9 mouse cellular contexts compared by ENCODE assay signal in the genomic region with DNA sequence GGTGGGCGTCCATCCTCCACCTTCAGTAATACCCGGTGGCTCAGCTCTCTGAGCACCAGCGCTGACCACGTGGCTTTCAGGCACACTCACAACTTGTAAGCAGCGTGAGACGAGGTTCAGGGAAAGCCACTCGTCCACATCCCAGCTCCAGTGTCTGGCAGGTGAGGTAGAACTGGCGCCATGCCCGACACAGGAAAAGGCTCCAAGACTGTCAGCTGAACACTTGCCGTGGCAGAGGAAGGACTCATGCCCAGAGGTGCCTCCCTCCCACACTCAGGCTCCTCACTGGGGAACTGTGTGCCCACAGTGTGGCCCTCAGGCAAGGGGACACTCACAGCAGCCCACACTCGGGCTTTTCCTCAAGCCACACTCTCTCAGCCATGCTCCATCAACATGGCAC. TPM values are rescaled to one million over a fixed set of nuclear protein-coding genes. Genes with fewer than 3 reads are reported as not detected.
DNase-seq lines count a peak whose midpoint lies in the region; ATAC-seq and TF ChIP-seq lines count a peak whose summit lies in the region.
"Had no signal": no experiment of that assay in that cellular context is flagged by ENCODE, and none has a peak within 500 bp of the region (broad histone marks: within the 10 kb centered on the region; RNA-seq: fewer than 3 reads in every experiment).

No protein-coding gene starts in this region.

- H3K27me3 ChIP-seq in embryonic facial prominence, embryonic 10.5 days (replicated peaks; ENCODE audit: low read depth, poor library complexity, severe bottlenecking): no peaks in the 10 kb centered on the region
- no peaks in the 10 kb centered on the region for H3K27me3 ChIP-seq in intestine, embryonic 15.5 days (replicated peaks)
- no peaks in the 10 kb centered on the region for H3K27me3 ChIP-seq in lung, embryonic 16.5 days (ENCODE audit: control insufficient read depth, insufficient read depth, low read depth, low read length)
- no peaks in the 10 kb centered on the region for H3K27me3 ChIP-seq in thymus, adult 2 months (ENCODE audit: control insufficient read depth, insufficient read depth, low read length)

- H3K4me1 ChIP-seq in embryonic facial prominence, embryonic 10.5 days: peaks cover 73% of the 10 kb centered on the region
- peaks cover 91% of the 10 kb centered on the region for H3K4me1 ChIP-seq in intestine, embryonic 15.5 days (replicated peaks)
- H3K4me1 ChIP-seq in lung, embryonic 16.5 days (replicated peaks; ENCODE audit: control insufficient read depth, insufficient read depth, low read length): peaks cover 96% of the 10 kb centered on the region
- peaks cover 42% of the 10 kb centered on the region for H3K4me1 ChIP-seq in thymus, adult 2 months (replicated peaks; ENCODE audit: control insufficient read depth, insufficient read depth, low read length)

- peaks cover 91% of the 10 kb centered on the region for H3K36me3 ChIP-seq in embryonic facial prominence, embryonic 10.5 days (replicated peaks)
- H3K36me3 ChIP-seq in intestine, embryonic 15.5 days: peaks cover 8% of the 10 kb centered on the region
- H3K36me3 ChIP-seq in lung, embryonic 16.5 days (ENCODE audit: control insufficient read depth, insufficient read depth, low read length): peaks cover 26% of the 10 kb centered on the region
- peaks cover 8% of the 10 kb centered on the region; the same call in 1 of the 2 replicates for H3K36me3 ChIP-seq in thymus, adult 2 months (ENCODE audit: control insufficient read depth, insufficient read depth, low read length)

- no peak for TF ChIP-seq CTCF in thymus, adult 2 months (IDR thresholded peaks at IDR 0.05; ENCODE audit: borderline replicate concordance, control insufficient read depth, extremely low read depth, insufficient read depth, low read length, poor library complexity)

- peak; percentile 38 to 50 for DNase-seq in cerebellum, postnatal 14 days
- no peak for DNase-seq in cerebellum, adult 8-10 months
- DNase-seq in embryonic facial prominence, embryonic 10.5 days (ENCODE audit: low spot score): no peak
- DNase-seq in spleen, postnatal 36 days (ENCODE audit: low spot score in 2 of 2): no peak
- DNase-seq in retina, postnatal 1 day: no peak
- DNase-seq in thymus, adult 2 months: no peak

- no peaks in the 10 kb centered on the region for H3K9me3 ChIP-seq in embryonic facial prominence, embryonic 10.5 days
- no peaks in the 10 kb centered on the region for H3K9me3 ChIP-seq in intestine, embryonic 15.5 days
- H3K9me3 ChIP-seq in lung, embryonic 16.5 days (ENCODE audit: control insufficient read depth, low read length): no peaks in the 10 kb centered on the region

- WGBS in embryonic facial prominence, embryonic 10.5 days: 70% methylated on average over 11 of the region's 11 CpGs
- WGBS in intestine, embryonic 15.5 days: 67% methylated on average over 11 of the region's 11 CpGs
- 53% methylated on average over 11 of the region's 11 CpGs for WGBS in lung, embryonic 16.5 days
- 80% methylated on average over 11 of the region's 11 CpGs for WGBS in thymus, adult 2 months

- H3K27ac ChIP-seq in embryonic facial prominence, embryonic 10.5 days (replicated peaks): peak overlapping the region; percentile 86
- H3K27ac ChIP-seq in intestine, embryonic 15.5 days: peak overlapping the region; percentile 90
- H3K27ac ChIP-seq in lung, embryonic 16.5 days (ENCODE audit: low read length): peak overlapping the region; percentile 99
- no peak overlapping the region for H3K27ac ChIP-seq in thymus, adult 2 months (ENCODE audit: control insufficient read depth, insufficient read depth, low read length)

- H3K4me2 ChIP-seq in intestine, embryonic 15.5 days (replicated peaks): peak overlapping the region; percentile 45; the same call in 1 of the 2 replicates
- no peak overlapping the region; the same call in 1 of the 2 replicates for H3K4me2 ChIP-seq in lung, embryonic 16.5 days (ENCODE audit: low read depth, low read length)

- no peak for ATAC-seq in intestine, embryonic 15.5 days
- no peak for ATAC-seq in lung, embryonic 16.5 days (ENCODE audit: low read depth)
- ATAC-seq: CD4-positive, CD25-positive, alpha-beta regulatory T cell, adult 4 months had no signal

- H3K9ac ChIP-seq in intestine, embryonic 15.5 days: peak overlapping the region; percentile 23; the same call in 1 of the 2 replicates
- peak overlapping the region; percentile 65 for H3K9ac ChIP-seq in lung, embryonic 16.5 days (ENCODE audit: low read length)

- no peak for TF ChIP-seq POLR2A in thymus, adult 2 months (IDR thresholded peaks at IDR 0.05; ENCODE audit: control insufficient read depth, extremely low read depth, insufficient read depth, low read length, poor library complexity)

- no peak overlapping the region for H3K4me3 ChIP-seq in embryonic facial prominence, embryonic 10.5 days
- H3K4me3 ChIP-seq in intestine, embryonic 15.5 days (replicated peaks): no peak overlapping the region
- no peak overlapping the region for H3K4me3 ChIP-seq in lung, embryonic 16.5 days (ENCODE audit: low read length)
- H3K4me3 ChIP-seq in thymus, adult 2 months (ENCODE audit: control insufficient read depth, insufficient read depth, low read length): no peak overlapping the region

RNA-seq across cellular contexts. Expression of gene Kctd10, which starts 7.1 kb away (rescaled TPM):
- polyA plus RNA-seq in embryonic facial prominence, embryonic 10.5 days (2016; fragmentation: Nextera tagmentation; extraction: Ambion mirVana): 112 and 116 TPM in 2 replicates
- 116 and 119 TPM in 2 replicates for polyA plus RNA-seq in intestine, embryonic 15.5 days (2015; fragmentation: Nextera tagmentation; extraction: Ambion mirVana)
- polyA plus RNA-seq in lung, embryonic 16.5 days (2015; fragmentation: Nextera tagmentation; extraction: Ambion mirVana): 200 and 214 TPM in 2 replicates
- polyA plus RNA-seq in thymus, adult 2 months (2012; rRNA removed): 76.3 and 87.7 TPM in 2 replicates

RNA-seq across cellular contexts. Expression of gene Ube3b, which starts 7.2 kb away (rescaled TPM):
- polyA plus RNA-seq in embryonic facial prominence, embryonic 10.5 days (2016; fragmentation: Nextera tagmentation; extraction: Ambion mirVana): 54.3 and 54.8 TPM in 2 replicates
- polyA plus RNA-seq in intestine, embryonic 15.5 days (2015; fragmentation: Nextera tagmentation; extraction: Ambion mirVana): 35.7 and 39.3 TPM in 2 replicates
- 52.5 and 54.1 TPM in 2 replicates for polyA plus RNA-seq in lung, embryonic 16.5 days (2015; fragmentation: Nextera tagmentation; extraction: Ambion mirVana)
- polyA plus RNA-seq in thymus, adult 2 months (2012; rRNA removed): 123 and 133 TPM in 2 replicates

Comparison
In these comparisons a context has a peak if more than half of its experiments do, and no peak if none do; other contexts are left out.
1. DNase-seq: peak in cerebellum, postnatal 14 days (2 of 2); none in cerebellum, adult 8-10 months (single experiment), embryonic facial prominence, embryonic 10.5 days (single experiment), spleen, postnatal 36 days (0 of 2), retina, postnatal 1 day (single experiment) and thymus, adult 2 months (single experiment).